Mouse (Mus musculus) embryonic facial prominence, embryonic 15.5 days (tissue): Measurements from ENCODE around the gene Timmdc1. TPM values are rescaled to one million over a fixed set of nuclear protein-coding genes. Genes with fewer than 3 reads are reported as not detected.

Experiments
- ATAC-seq: fragments of 200-750 bp; cut with Nextera tagmentation; 2 replicates; pipeline ENCODE4 v1.8.0; 2017; ENCODE audit warnings: low read depth, moderate TSS enrichment; ENCODE audit not compliant: insufficient number of reproducible peaks, low FRiP score, low TSS enrichment
- H3K27ac ChIP-seq: fragments of 300-500 bp; sonication (generic); replicated peaks from 2 replicates; pipeline ENCODE4 v1.5.1; 2015; ENCODE audit warnings: mild to moderate bottlenecking, inconsistent platforms
- H3K27me3 ChIP-seq: fragments of 300-500 bp; sonication (generic); 2 replicates; pipeline ENCODE4 v1.6.1; 2015; ENCODE audit warnings: inconsistent platforms
- H3K36me3 ChIP-seq: fragments of 300-500 bp; sonication (generic); 2 replicates; pipeline ENCODE4 v1.6.1; 2015; ENCODE audit warnings: mild to moderate bottlenecking, inconsistent platforms
- H3K4me1 ChIP-seq: fragments of 300-500 bp; sonication (generic); 2 replicates; pipeline ENCODE4 v1.6.1; 2015; ENCODE audit warnings: inconsistent platforms
- H3K4me2 ChIP-seq: fragments of 300-500 bp; sonication (generic); replicated peaks from 2 replicates; pipeline ENCODE4 v1.6.1; 2015; ENCODE audit warnings: mild to moderate bottlenecking, inconsistent platforms
- H3K4me3 ChIP-seq: fragments of 300-500 bp; sonication (generic); replicated peaks from 2 replicates; pipeline ENCODE4 v1.5.1; 2015; ENCODE audit warnings: mild to moderate bottlenecking, inconsistent platforms
- H3K9ac ChIP-seq: fragments of 300-500 bp; sonication (generic); 2 replicates; pipeline ENCODE4 v1.6.1; 2015; ENCODE audit warnings: inconsistent platforms
- H3K9me3 ChIP-seq: fragments of 300-500 bp; sonication (generic); replicated peaks from 2 replicates; pipeline ENCODE4 v1.6.1; 2016; ENCODE audit warnings: inconsistent platforms
- WGBS: fragments of 180-500 bp; shearing (Covaris S2); methylation state at CpG from one replicate; pipeline ENCODE4 v1.1.7; 2015; 5-methylcytosine and 5-hydroxymethylcytosine counted together
- polyA plus RNA-seq: library from polyadenylated mRNA; unstranded; fragments of >200 nt; fragmentation: Nextera tagmentation; extraction: Ambion mirVana; gene quantifications from 2 replicates; pipeline ENCODE4 v1.2.1, GENCODE M21; 2015

The Timmdc1 gene
- polyA plus RNA-seq, 1 experiment from 2014 or later: 29.9 TPM

- no peak overlapping the region for H3K27ac ChIP-seq
- H3K9me3 ChIP-seq: no peaks in the 10 kb centered on the region
- H3K9ac ChIP-seq: no peak overlapping the region
- H3K27me3 ChIP-seq: no peaks in the 10 kb centered on the region
- H3K4me2 ChIP-seq: no peak overlapping the region
- no peaks in the 10 kb centered on the region for H3K36me3 ChIP-seq
- ATAC-seq: no peak; the same call in 1 of the 2 replicates
- no peaks in the 10 kb centered on the region for H3K4me1 ChIP-seq
- 63% methylated on average over 6 of the region's 6 CpGs for WGBS
- no peak overlapping the region for H3K4me3 ChIP-seq
Measured at GRCm38 (mm10) chr16:38458600-38459280, 63.7 kb downstream of the Timmdc1 start.

- ATAC-seq: no peak
- Histone ChIP-seq H3K9ac (no peak overlapping the region), H3K4me1 (0 out of 2 replicates have a peak, but pooled peaks cover 4% of the 10 kb centered on the region), H3K36me3 (no peaks in the 10 kb centered on the region), H3K4me3 (no peak overlapping the region), H3K27me3 (no peaks in the 10 kb centered on the region), H3K9me3 (no peaks in the 10 kb centered on the region), H3K4me2 (no peak overlapping the region), H3K27ac (no peak overlapping the region)
- 58% methylated on average over 11 of the region's 11 CpGs for WGBS
Measured at GRCm38 (mm10) chr16:38456812-38457567, 65.5 kb downstream of the Timmdc1 start.

GRCm38 (mm10) chr16:38455511-38456418, 66.7 kb downstream of the Timmdc1 start, which contains the start of gene Cd80:
TSS of gene Cd80 (plus strand) at chr16:38455561.
- no peak within 1 kb of the TSS for H3K9ac ChIP-seq
- ATAC-seq: no peak
- no peaks in the 10 kb centered on the region for H3K27me3 ChIP-seq
- H3K9me3 ChIP-seq: no peaks in the 10 kb centered on the region
- H3K4me3 ChIP-seq: no peak within 1 kb of the TSS
- H3K27ac ChIP-seq: no peak within 1 kb of the TSS
- H3K36me3 ChIP-seq: 0 out of 2 replicates have a peak, but pooled peaks cover under 1% of the 10 kb centered on the region
- peaks cover 15% of the 10 kb centered on the region for H3K4me1 ChIP-seq
- no peak within 1 kb of the TSS for H3K4me2 ChIP-seq
- 68% methylated on average over 17 of the region's 17 CpGs for whole genome bisulfite sequencing

- Histone ChIP-seq H3K36me3 (0 out of 2 replicates have a peak, but pooled peaks cover 10% of the 10 kb centered on the region), H3K27ac (no peak overlapping the region), H3K4me2 (no peak overlapping the region), H3K4me1 (peaks cover 21% of the 10 kb centered on the region), H3K9ac (no peak overlapping the region), H3K4me3 (no peak overlapping the region), H3K27me3 (no peaks in the 10 kb centered on the region), H3K9me3 (no peaks in the 10 kb centered on the region)
- ATAC-seq: no peak
- WGBS: 65% methylated on average over 11 of the region's 11 CpGs
Measured at GRCm38 (mm10) chr16:38454533-38455254, 67.8 kb downstream of the Timmdc1 start.

- Histone ChIP-seq H3K4me1 (peaks cover 23% of the 10 kb centered on the region), H3K27ac (no peak overlapping the region), H3K4me3 (no peak overlapping the region), H3K9ac (no peak overlapping the region), H3K4me2 (no peak overlapping the region), H3K27me3 (no peaks in the 10 kb centered on the region), H3K9me3 (no peaks in the 10 kb centered on the region), H3K36me3 (0 out of 2 replicates have a peak, but pooled peaks cover 13% of the 10 kb centered on the region)
- no peak for ATAC-seq
- WGBS: 87% methylated on average over 4 of the region's 4 CpGs
Measured at GRCm38 (mm10) chr16:38453952-38454351, 68.5 kb downstream of the Timmdc1 start.

GRCm38 (mm10) chr16:38453203-38453553, 69.3 kb downstream of the Timmdc1 start:
- WGBS: 27% methylated on average over 3 of the region's 3 CpGs
- no peak for ATAC-seq
- peak overlapping the region; percentile 71 for H3K9ac ChIP-seq
- no peaks in the 10 kb centered on the region for H3K9me3 ChIP-seq
- peak overlapping the region; percentile 75 for H3K4me3 ChIP-seq
- peak overlapping the region; percentile 96 for H3K27ac ChIP-seq
- peak overlapping the region; percentile 65 for H3K4me2 ChIP-seq
- 0 out of 2 replicates have a peak, but pooled peaks cover 13% of the 10 kb centered on the region for H3K36me3 ChIP-seq
- H3K4me1 ChIP-seq: peaks cover 27% of the 10 kb centered on the region
- H3K27me3 ChIP-seq: no peaks in the 10 kb centered on the region

GRCm38 (mm10) chr16:38452442-38453202, 69.8 kb downstream of the Timmdc1 start, which contains the start of gene Adprh:
TSS of gene Adprh (minus strand) at chr16:38452703.
- Histone ChIP-seq H3K36me3 (0 out of 2 replicates have a peak, but pooled peaks cover 13% of the 10 kb centered on the region), H3K9ac (peak within 1 kb of the TSS; percentile 71), H3K9me3 (no peaks in the 10 kb centered on the region), H3K4me3 (peak within 1 kb of the TSS; percentile 75), H3K27ac (peak within 1 kb of the TSS; percentile 96), H3K27me3 (no peaks in the 10 kb centered on the region), H3K4me2 (peak within 1 kb of the TSS; percentile 65), H3K4me1 (peaks cover 31% of the 10 kb centered on the region)
- WGBS: under 1% methylated on average over 58 of the region's 61 CpGs
- ATAC-seq: peak; percentile 95

- Histone ChIP-seq H3K9me3 (no peaks in the 10 kb centered on the region), H3K27ac (peak overlapping the region; percentile 96), H3K27me3 (no peaks in the 10 kb centered on the region), H3K4me3 (peak overlapping the region; percentile 75), H3K4me2 (peak overlapping the region; percentile 65), H3K9ac (peak overlapping the region; percentile 71), H3K4me1 (peaks cover 36% of the 10 kb centered on the region), H3K36me3 (peaks cover 23% of the 10 kb centered on the region)
- ATAC-seq: no peak
- 38% methylated on average over 12 of the region's 12 CpGs for WGBS
Measured at GRCm38 (mm10) chr16:38451421-38452205, 70.8 kb downstream of the Timmdc1 start.

- H3K27me3 ChIP-seq: no peaks in the 10 kb centered on the region
- H3K4me2 ChIP-seq: no peak overlapping the region
- 76% methylated on average over 7 of the region's 7 CpGs for WGBS
- peaks cover 32% of the 10 kb centered on the region for H3K36me3 ChIP-seq
- no peak for ATAC-seq
- H3K27ac ChIP-seq: no peak overlapping the region
- H3K4me1 ChIP-seq: peaks cover 36% of the 10 kb centered on the region
- H3K9me3 ChIP-seq: no peaks in the 10 kb centered on the region
- H3K9ac ChIP-seq: no peak overlapping the region
- no peak overlapping the region for H3K4me3 ChIP-seq
Measured at GRCm38 (mm10) chr16:38450707-38451106, 71.8 kb downstream of the Timmdc1 start.
